Mouse (Mus musculus) cortical plate, adult 2 months (tissue): Measurements from ENCODE around the gene Msh5.

Experiments
- CTCF ChIP-seq: fragments of 200-500 bp; IDR thresholded peaks from 2 replicates; pipeline ENCODE4 v1.5.1; 2011; ENCODE audit warnings: mild to moderate bottlenecking, control low read depth, low read length; ENCODE audit not compliant: insufficient read depth; ENCODE audit errors: extremely low read depth
- POLR2A ChIP-seq: fragments of 200-500 bp; IDR thresholded peaks from 2 replicates; pipeline ENCODE4 v1.6.1; 2011; ENCODE audit warnings: mild to moderate bottlenecking, low read length, control low read depth; ENCODE audit not compliant: insufficient read depth; ENCODE audit errors: extremely low read depth

- TF ChIP-seq CTCF: no peak
- no peak for TF ChIP-seq POLR2A
Observed at GRCm38 (mm10) chr17:35031272-35031671, 15.3 kb downstream of the Msh5 start.
